Mouse (Mus musculus): ENCODE data around the gene Hdac4.

Hdac4 gene

GRCm38 (mm10) chr1:92057068-92057467, 138.4 kb downstream of the Hdac4 start:
- DNase-seq = no peak

GRCm38 (mm10) chr1:92055149-92055548, 140.3 kb downstream of the Hdac4 start:
- DNase-seq = no peak

DNA sequence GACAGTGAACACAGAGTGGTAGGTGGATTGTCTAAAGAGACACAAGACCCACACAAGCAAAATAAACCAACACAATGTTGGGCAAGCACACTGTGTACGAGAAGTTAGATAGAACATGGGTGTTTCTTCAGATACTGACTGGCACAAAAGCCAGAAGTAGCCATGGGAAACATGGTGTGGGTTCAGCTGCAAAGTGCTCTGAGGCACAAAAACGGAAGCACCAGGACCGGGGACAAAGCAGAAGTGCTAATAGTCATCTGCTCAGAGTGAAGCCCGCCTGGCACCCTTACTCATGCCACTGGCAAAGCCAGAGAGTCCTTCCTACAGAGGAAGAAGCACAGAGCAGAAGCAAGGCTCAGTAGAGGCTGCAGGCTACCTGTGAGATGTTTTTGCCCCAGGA, 143.3 kb downstream of the Hdac4 start:
- DNase-seq = no peak

GRCm38 (mm10) chr1:92051489-92052062, 143.9 kb downstream of the Hdac4 start:
- no peak for DNase-seq

- DNase-seq = no peak
Observed at GRCm38 (mm10) chr1:92050992-92051391, 144.5 kb downstream of the Hdac4 start.

DNA sequence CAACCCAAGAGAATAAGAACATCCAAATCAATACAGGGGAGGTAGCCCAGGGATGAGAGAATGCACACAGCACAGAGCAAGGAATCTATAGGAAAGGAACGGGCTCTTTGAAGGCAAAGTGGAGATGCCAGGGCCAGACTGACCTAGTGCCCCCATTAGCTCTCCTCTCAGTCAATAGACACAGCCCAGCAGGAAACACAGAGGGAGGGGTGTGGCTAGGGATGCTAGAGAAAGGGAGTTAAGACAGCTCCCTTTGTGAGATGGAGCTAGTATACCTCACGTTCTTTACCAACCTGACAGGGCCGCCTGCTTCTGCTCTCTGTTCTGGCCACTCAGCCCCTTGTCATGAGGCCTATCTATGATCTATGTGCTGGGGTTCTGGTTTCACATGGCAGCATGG, 144.9 kb downstream of the Hdac4 start:
- peak; percentile 24 for DNase-seq

- DNase-seq = no peak
Observed at GRCm38 (mm10) chr1:92048415-92049354, 146.8 kb downstream of the Hdac4 start.

GRCm38 (mm10) chr1:92045671-92046070, 149.8 kb downstream of the Hdac4 start:
- DNase-seq = no peak

DNA sequence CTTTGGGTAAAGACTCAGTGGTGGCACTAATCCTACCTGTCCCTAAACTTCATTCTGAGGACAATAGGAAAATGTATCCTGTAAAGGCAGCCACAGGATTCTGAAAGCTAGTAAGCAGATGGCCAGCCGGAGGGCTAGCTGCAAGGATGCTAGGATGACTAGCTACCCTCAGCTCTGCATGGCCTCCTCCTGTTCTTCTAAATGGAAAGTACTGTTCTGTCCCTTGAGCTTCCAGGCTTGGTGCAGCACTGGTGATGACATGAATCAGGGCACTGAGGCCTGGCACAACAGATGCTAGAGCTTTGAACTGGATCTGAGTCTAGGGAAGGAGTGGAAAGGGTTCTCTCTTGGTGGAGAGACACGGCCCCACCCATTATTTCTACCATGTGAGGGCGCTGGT, 150.6 kb downstream of the Hdac4 start:
- no peak for DNase-seq

DNA sequence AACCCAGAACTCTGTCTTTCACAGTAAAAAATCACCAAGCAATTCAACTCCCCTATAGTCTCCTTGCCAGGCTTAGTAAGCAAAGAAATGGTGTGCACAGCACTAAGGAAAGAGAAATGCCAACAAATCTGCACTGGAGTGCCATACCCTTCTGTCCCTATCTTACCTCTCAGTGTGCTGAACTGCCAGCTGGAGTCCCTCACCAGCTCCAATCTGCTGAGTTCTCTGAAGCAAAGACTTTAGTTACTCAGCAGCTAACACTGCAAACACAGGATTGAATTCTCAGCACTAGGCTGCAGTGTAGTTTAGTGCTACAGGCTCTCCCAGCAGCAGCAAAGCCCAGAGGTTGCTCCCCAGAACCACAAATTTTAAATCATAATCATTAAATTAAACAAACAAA, 151.5 kb downstream of the Hdac4 start:
- no peak for DNase-seq

- no peak for DNase-seq
Observed at GRCm38 (mm10) chr1:92042126-92042525, 153.4 kb downstream of the Hdac4 start.

DNA sequence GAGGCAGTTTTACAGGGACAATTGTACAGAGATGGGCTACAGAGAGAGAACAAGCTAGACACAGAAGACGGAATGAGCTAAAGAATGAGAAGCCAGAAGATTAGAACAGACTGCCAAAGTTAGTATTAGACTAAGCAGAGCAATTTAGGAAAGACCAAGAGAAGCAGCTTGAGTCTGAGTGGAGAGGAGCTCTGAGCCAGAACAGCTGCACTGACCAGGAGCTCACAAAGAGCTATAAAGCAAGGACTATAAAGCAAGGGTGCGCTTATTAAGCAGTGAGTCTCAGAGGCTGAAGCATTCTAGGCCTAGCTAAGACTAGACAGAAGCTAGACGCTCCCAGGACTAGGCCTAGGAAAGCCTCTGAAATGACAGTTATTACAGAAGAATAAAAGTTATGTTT, 154.2 kb downstream of the Hdac4 start:
- no peak for DNase-seq

DNA sequence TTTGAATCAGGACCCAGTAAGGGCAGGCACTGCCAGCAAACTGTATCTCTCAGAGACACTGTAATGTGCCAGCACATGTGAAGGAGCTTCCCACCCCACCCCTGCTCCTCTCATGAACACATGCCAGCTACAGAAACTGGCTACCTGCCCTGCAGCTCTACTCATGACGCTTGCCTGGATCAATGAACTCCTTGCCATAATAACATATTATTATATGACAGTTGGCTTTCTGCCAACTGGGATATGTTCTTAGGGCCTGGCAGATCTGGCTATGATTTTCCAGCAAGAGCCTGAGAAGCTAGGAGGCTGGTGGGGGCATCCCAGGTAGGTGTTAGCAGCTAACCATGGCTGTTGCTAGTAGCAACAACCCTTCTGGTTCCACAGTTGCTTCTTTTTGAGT, 156.8 kb downstream of the Hdac4 start:
- DNase-seq = no peak

DNA sequence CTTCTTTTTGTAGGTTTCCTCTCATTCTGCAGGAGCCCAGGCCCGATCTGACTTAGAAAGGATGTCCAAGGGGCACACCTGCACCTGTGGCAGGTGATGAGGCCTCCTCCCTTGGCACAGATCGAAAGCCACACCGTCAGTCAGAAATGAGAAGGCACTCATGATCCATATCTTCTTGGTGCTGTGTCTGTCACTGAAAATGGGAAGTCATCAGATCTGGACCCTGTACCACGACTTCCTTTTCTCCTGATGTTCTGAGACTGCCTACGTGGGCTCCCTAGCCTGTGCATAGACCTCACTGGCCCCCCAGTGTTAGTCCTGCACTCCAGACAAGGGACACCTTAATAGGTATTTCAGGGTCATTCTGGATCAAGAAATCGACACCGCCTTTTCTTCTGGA, 158.5 kb downstream of the Hdac4 start:
- no peak for DNase-seq

DNA sequence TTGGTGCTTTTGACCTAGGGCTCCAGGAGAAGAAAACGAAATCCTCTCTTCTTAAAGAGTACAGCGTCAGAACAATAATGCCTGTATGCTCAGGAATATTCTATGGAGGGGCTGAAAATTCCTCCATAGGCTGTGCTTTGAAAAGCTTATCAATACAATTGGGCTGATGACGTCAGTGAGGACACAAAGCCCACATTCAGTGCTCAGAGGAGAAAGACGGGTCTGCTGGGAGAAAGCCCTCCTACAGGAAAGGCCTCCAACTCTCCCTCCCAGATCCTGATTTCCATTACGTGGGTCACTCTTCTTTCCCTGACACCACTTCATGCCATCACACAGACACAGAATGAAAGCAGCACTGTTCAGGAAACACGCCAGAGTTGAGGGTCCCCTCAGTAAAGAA, 159.7 kb downstream of the Hdac4 start:
- peak; percentile 39 for DNase-seq

- no peak for DNase-seq
Observed at GRCm38 (mm10) chr1:92034247-92034646, 161.3 kb downstream of the Hdac4 start.

- no peak for DNase-seq
Observed at GRCm38 (mm10) chr1:92033463-92033862, 162.0 kb downstream of the Hdac4 start.

- no peak for DNase-seq
Observed at GRCm38 (mm10) chr1:92030541-92030940, 165.0 kb downstream of the Hdac4 start.

DNA sequence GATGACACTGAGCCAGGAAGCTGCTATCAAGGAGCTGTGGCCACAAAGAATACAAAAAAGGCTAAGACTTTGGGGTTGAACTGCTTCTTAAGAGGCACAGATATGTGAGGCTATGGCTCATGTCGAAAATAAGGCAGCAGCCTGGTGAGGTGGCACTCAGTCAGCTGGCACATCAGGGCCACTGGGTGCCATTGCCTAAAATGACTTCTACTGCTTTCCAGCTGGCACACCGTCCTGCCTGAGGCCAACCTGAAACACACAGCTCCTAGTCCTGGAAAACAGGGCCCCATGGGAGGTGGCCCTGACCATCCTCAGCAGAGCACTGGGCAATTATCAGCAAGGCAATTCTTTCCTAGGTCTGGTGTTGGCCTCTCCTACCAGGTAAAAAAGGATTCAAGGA, 167.3 kb downstream of the Hdac4 start:
- no peak for DNase-seq

GRCm38 (mm10) chr1:92026351-92026750, 169.1 kb downstream of the Hdac4 start:
- no peak for DNase-seq

DNA sequence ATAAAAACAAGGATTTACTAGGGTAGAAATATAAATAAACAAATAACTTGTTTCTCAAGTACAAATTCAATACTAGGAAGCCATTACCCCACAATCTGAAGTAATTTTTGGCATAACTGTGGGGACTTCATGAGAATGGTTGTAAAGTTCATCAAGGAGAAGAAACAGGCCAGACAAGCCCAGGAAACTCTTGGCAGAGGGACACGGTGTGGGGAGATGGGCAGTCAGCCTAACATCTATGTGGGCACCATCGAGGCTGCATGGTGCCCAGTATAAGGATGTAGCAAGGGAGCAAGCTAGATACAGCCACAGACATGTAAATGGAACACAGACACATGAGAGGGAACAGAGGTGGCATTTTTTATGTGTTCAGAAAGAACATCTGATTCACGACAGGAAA, 171.6 kb downstream of the Hdac4 start:
- no peak for DNase-seq

DNA sequence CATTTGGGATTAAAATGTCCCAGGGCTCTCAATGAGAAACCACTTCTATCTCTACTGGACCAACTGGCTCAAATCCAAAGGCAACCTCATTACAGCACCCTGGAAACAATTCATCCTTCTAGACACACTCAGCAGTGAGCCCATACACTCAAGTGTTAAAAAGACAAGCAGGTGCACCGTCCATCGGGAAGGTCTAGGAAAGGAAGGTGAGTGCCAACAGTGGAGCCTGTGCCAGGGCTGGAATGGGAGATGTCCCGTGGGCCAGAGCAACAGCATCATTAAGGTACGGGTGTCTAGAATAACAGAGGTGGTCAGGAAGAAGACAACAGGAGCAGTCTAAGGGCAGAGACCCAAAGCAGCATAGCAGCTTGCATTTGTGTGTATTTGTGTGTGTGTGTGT, 173.5 kb downstream of the Hdac4 start:
- DNase-seq = no peak

- no peak for DNase-seq
Observed at GRCm38 (mm10) chr1:92015938-92016672, 179.4 kb downstream of the Hdac4 start.

DNA sequence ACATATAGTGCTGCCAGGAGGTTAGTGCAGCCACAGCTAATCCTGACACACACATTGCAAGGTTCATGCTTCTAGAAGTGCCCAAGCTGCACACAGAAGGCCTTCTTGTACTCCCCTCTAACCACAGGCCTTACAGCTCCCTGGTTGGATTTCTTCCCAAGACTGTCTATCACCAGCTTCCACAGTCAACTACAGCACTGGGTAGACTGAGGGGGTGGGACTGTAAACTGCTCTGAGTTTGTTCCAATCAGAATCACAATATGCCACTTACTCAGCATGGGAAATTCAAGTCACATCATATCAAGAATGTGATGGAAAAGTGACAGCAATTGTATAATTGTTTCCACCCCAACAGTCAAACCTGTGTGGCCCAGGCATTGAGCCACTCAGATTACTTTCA, 180.2 kb downstream of the Hdac4 start:
- DNase-seq = no peak
